In genomic region chr4:53140678-53141077, GRCm38 (mm10) we compare ENCODE assay signal across 18 mouse cellular contexts.
"Had no signal": no experiment of that assay in that cellular context is flagged by ENCODE, and none has a peak within 500 bp of the region (broad histone marks: within the 10 kb centered on the region; RNA-seq: fewer than 3 reads in every experiment).

No protein-coding gene starts in this region.

- H3K9ac ChIP-seq: midbrain, embryonic 13.5 days; neural tube, embryonic 13.5 days had no signal

- H3K4me3 ChIP-seq: layer of hippocampus, adult 2 months; midbrain, embryonic 13.5 days; myocyte; neural tube, embryonic 13.5 days had no signal

- H3K27ac ChIP-seq: kidney, postnatal 0 days; layer of hippocampus, adult 2 months; midbrain, embryonic 13.5 days; neural tube, embryonic 13.5 days had no signal

- H3K27me3 ChIP-seq: midbrain, embryonic 13.5 days; neural tube, embryonic 13.5 days had no signal

- DNase-seq: kidney, adult 18-20 months; kidney, postnatal 25 days; layer of hippocampus, adult 9-11 months; lung, adult 2 months; lung, postnatal 14 days; lung, postnatal 4 days; retina, postnatal 1 day; right cerebral cortex, postnatal 25 days; thymus, adult 18-20 months; thymus, postnatal 36 days had no signal

- ATAC-seq: inflammation-experienced regulatory T-cells, adult 6 months; intestine, embryonic 16.5 days; midbrain, embryonic 13.5 days; midbrain, embryonic 16.5 days had no signal

- H3K36me3 ChIP-seq: midbrain, embryonic 13.5 days; neural tube, embryonic 13.5 days had no signal

- H3K9me3 ChIP-seq: midbrain, embryonic 13.5 days; neural tube, embryonic 13.5 days had no signal

- H3K4me2 ChIP-seq: midbrain, embryonic 13.5 days; neural tube, embryonic 13.5 days had no signal
